Mouse (Mus musculus): ENCODE results near the gene Kansl2.

Gene Kansl2

GRCm38 (mm10) chr15:98533881-98534627 is at the start of gene Kansl2:
Gene Kansl2 (minus strand): TSS chr15:98534264.
- peak; percentile 99 for DNase-seq

- no peak for DNase-seq
Observed at GRCm38 (mm10) chr15:98582996-98583395, 48.9 kb upstream of the Kansl2 start.

GRCm38 (mm10) chr15:98582410-98582809 is 48.3 kb upstream of the Kansl2 start:
- DNase-seq, result no peak

- DNase-seq, result peak; percentile 88
Observed at GRCm38 (mm10) chr15:98579795-98580464, 45.9 kb upstream of the Kansl2 start.

GRCm38 (mm10) chr15:98579310-98579709 is 45.2 kb upstream of the Kansl2 start:
- DNase-seq, result no peak

- DNase-seq, result no peak
Observed at GRCm38 (mm10) chr15:98573293-98573692, 39.2 kb upstream of the Kansl2 start.

- DNase-seq, result no peak
Observed at GRCm38 (mm10) chr15:98570873-98571538, 36.9 kb upstream of the Kansl2 start, which contains the start of the genes Ccnt1 and 4930415O20Rik. Gene Ccnt1 (minus strand): TSS chr15:98570923. Gene 4930415O20Rik (plus strand): TSS chr15:98571004.

- no peak for DNase-seq
Observed at GRCm38 (mm10) chr15:98569795-98570365, 35.8 kb upstream of the Kansl2 start.

GRCm38 (mm10) chr15:98569216-98569615 is 35.2 kb upstream of the Kansl2 start:
- no peak for DNase-seq

- DNase-seq, result peak; percentile 32
Observed at GRCm38 (mm10) chr15:98568256-98569033, 34.4 kb upstream of the Kansl2 start.

GRCm38 (mm10) chr15:98567278-98568134 is 33.4 kb upstream of the Kansl2 start:
- DNase-seq, result peak; percentile 100

- DNase-seq, result no peak
Observed at GRCm38 (mm10) chr15:98566973-98567277, 32.9 kb upstream of the Kansl2 start.

GRCm38 (mm10) chr15:98557186-98557585 is 23.1 kb upstream of the Kansl2 start:
- DNase-seq, result no peak

GRCm38 (mm10) chr15:98555881-98556280 is 21.8 kb upstream of the Kansl2 start:
- no peak for DNase-seq

GRCm38 (mm10) chr15:98552758-98553157 is 18.7 kb upstream of the Kansl2 start:
- DNase-seq, result no peak

GRCm38 (mm10) chr15:98546843-98547242 is 12.8 kb upstream of the Kansl2 start:
- DNase-seq, result no peak

GRCm38 (mm10) chr15:98545151-98545550 is 11.1 kb upstream of the Kansl2 start:
- no peak for DNase-seq

- no peak for DNase-seq
Observed at GRCm38 (mm10) chr15:98543341-98543740, 9.3 kb upstream of the Kansl2 start.

- DNase-seq, result no peak
Observed at GRCm38 (mm10) chr15:98541064-98541463, 7.0 kb upstream of the Kansl2 start.

GRCm38 (mm10) chr15:98537923-98538322 is 3.9 kb upstream of the Kansl2 start:
- no peak for DNase-seq

GRCm38 (mm10) chr15:98536828-98537510 is 2.9 kb upstream of the Kansl2 start:
- DNase-seq, result no peak

Data from embryo, embryonic 11 days (tissue).